Mouse (Mus musculus) ES-Bruce4 (cell line): Measurements from ENCODE around the gene Ppcdc. TPM values are rescaled to one million over a fixed set of nuclear protein-coding genes. Genes with fewer than 3 reads are reported as not detected.

Source experiments
- H3K27ac ChIP-seq: 2 replicates; pipeline ENCODE4 v1.5.1; 2012; ENCODE audit warnings: low read length, inconsistent platforms; ENCODE audit not compliant: insufficient read depth
- H3K27me3 ChIP-seq: 2 replicates; pipeline ENCODE4 v1.6.1; 2012; ENCODE audit warnings: mild to moderate bottlenecking, low read length, inconsistent platforms; ENCODE audit not compliant: control insufficient read depth, poor library complexity, insufficient read depth, severe bottlenecking
- H3K36me3 ChIP-seq: 2 replicates; pipeline ENCODE4 v1.6.1; 2012; ENCODE audit warnings: inconsistent platforms, mild to moderate bottlenecking, low read length, moderate library complexity; ENCODE audit not compliant: control insufficient read depth, poor library complexity, insufficient read depth, severe bottlenecking
- H3K4me1 ChIP-seq: one replicate; pipeline ENCODE4 v1.8.1; 2011; ENCODE audit warnings: low read length; ENCODE audit not compliant: control insufficient read depth, insufficient read depth
- H3K4me3 ChIP-seq: 2 replicates; pipeline ENCODE4 v1.5.1; 2011; ENCODE audit warnings: low read depth, mild to moderate bottlenecking, low read length
- H3K9ac ChIP-seq: 2 replicates; pipeline ENCODE4 v1.6.1; 2012; ENCODE audit warnings: low read depth, mild to moderate bottlenecking, inconsistent platforms; ENCODE audit not compliant: poor library complexity, severe bottlenecking
- H3K9me3 ChIP-seq: replicated peaks from 2 replicates; pipeline ENCODE4 v1.6.1; 2012; ENCODE audit warnings: mild to moderate bottlenecking, low read length, inconsistent platforms; ENCODE audit not compliant: control insufficient read depth, poor library complexity, insufficient read depth, severe bottlenecking
- CTCF ChIP-seq: IDR thresholded peaks from one replicate; pipeline ENCODE4 v1.8.1; 2011; ENCODE audit warnings: low read depth, low read length
- EP300 ChIP-seq: IDR thresholded peaks from 2 replicates; pipeline ENCODE4 v1.6.1; 2011; ENCODE audit warnings: low read depth, low read length; ENCODE audit not compliant: insufficient read depth
- POLR2A ChIP-seq: IDR thresholded peaks from one replicate; pipeline ENCODE4 v1.8.1; 2011; ENCODE audit warnings: low read length; ENCODE audit not compliant: insufficient read depth
- polyA plus RNA-seq: library from polyadenylated mRNA; stranded (reverse); fragments of >200 nt; gene quantifications from 2 replicates; pipeline ENCODE4 v1.2.4, GENCODE M21; 2011; ENCODE audit warnings: low read depth; ENCODE audit not compliant: missing spikeins, insufficient read depth, insufficient read length

The Ppcdc gene
- polyA plus RNA-seq, 1 experiment: 35.6 TPM

GRCm38 (mm10) chr9:57466101-57466500 lies 26.2 kb upstream of the Ppcdc start:
- no peaks in the 10 kb centered on the region for H3K27me3 ChIP-seq

GRCm38 (mm10) chr9:57462866-57463265 lies 22.9 kb upstream of the Ppcdc start:
- TF ChIP-seq POLR2A: no peak
- TF ChIP-seq EP300: no peak
- TF ChIP-seq CTCF: no peak
- Histone ChIP-seq H3K27me3 (no peaks in the 10 kb centered on the region), H3K27ac (peak overlapping the region; percentile 63; the same call in 1 of the 2 replicates), H3K36me3 (no peaks in the 10 kb centered on the region), H3K4me3 (no peak overlapping the region), H3K4me1 (peaks cover 6% of the 10 kb centered on the region), H3K9me3 (0 out of 2 replicates have a peak, but pooled peaks cover 4% of the 10 kb centered on the region), H3K9ac (no peak overlapping the region)

More at GRCm38 (mm10) chr9:57466101-57466500, 26.2 kb upstream of the Ppcdc start:
- Histone ChIP-seq H3K27ac (no peak overlapping the region), H3K4me3 (no peak overlapping the region), H3K4me1 (peaks cover 6% of the 10 kb centered on the region), H3K36me3 (no peaks in the 10 kb centered on the region), H3K9ac (no peak overlapping the region), H3K9me3 (no peaks in the 10 kb centered on the region)
- TF ChIP-seq EP300 (no peak), CTCF (no peak)

GRCm38 (mm10) chr9:57459707-57460106 lies 19.8 kb upstream of the Ppcdc start:
- H3K4me3 ChIP-seq: no peak overlapping the region
- no peaks in the 10 kb centered on the region for H3K36me3 ChIP-seq
- 0 out of 2 replicates have a peak, but pooled peaks cover 4% of the 10 kb centered on the region for H3K9me3 ChIP-seq
- H3K9ac ChIP-seq: no peak overlapping the region
- no peak for TF ChIP-seq POLR2A
- peak; percentile 32 for TF ChIP-seq CTCF
- TF ChIP-seq EP300: no peak
- peaks cover 6% of the 10 kb centered on the region for H3K4me1 ChIP-seq
- no peaks in the 10 kb centered on the region for H3K27me3 ChIP-seq
- H3K27ac ChIP-seq: no peak overlapping the region

- Histone ChIP-seq H3K36me3 (peaks cover 5% of the 10 kb centered on the region; the same call in 1 of the 2 replicates), H3K27ac (no peak overlapping the region), H3K27me3 (no peaks in the 10 kb centered on the region), H3K9ac (no peak overlapping the region), H3K9me3 (0 out of 2 replicates have a peak, but pooled peaks cover 4% of the 10 kb centered on the region), H3K4me3 (peak overlapping the region; percentile 3; the same call in 1 of the 2 replicates), H3K4me1 (peaks cover 6% of the 10 kb centered on the region)
- TF ChIP-seq POLR2A (no peak), CTCF (no peak), EP300 (no peak)
These were observed 13.6 kb upstream of the Ppcdc start for GRCm38 (mm10) chr9:57453516-57453915.

- Histone ChIP-seq H3K36me3 (peaks cover 8% of the 10 kb centered on the region), H3K9ac (no peak overlapping the region), H3K27ac (no peak overlapping the region), H3K27me3 (no peaks in the 10 kb centered on the region), H3K4me3 (no peak overlapping the region; the same call in 1 of the 2 replicates), H3K9me3 (no peaks in the 10 kb centered on the region), H3K4me1 (peaks cover 6% of the 10 kb centered on the region)
- TF ChIP-seq POLR2A (no peak), EP300 (no peak), CTCF (no peak)
These were observed 12.9 kb upstream of the Ppcdc start for GRCm38 (mm10) chr9:57452624-57453462.

- H3K27ac ChIP-seq: no peak overlapping the region
- no peaks in the 10 kb centered on the region for H3K9me3 ChIP-seq
- no peak overlapping the region for H3K9ac ChIP-seq
- TF ChIP-seq EP300: no peak
- no peaks in the 10 kb centered on the region for H3K27me3 ChIP-seq
- H3K4me1 ChIP-seq: peaks cover 2% of the 10 kb centered on the region
- H3K36me3 ChIP-seq: peaks cover 15% of the 10 kb centered on the region
- H3K4me3 ChIP-seq: no peak overlapping the region
These were observed 9.8 kb upstream of the Ppcdc start for GRCm38 (mm10) chr9:57449715-57450114.
